Mouse (Mus musculus) erythroid progenitor cell, adult 5-6 weeks (primary cell): ENCODE data around the gene Abcd2. TPM values are rescaled to one million over a fixed set of nuclear protein-coding genes. Genes with fewer than 3 reads are reported as not detected.

Source experiments
- ATAC-seq: replicated peaks from 2 replicates; pipeline ENCODE4 v1.8.0; 2016; ENCODE audit warnings: moderate number of reproducible peaks, mild to moderate bottlenecking, moderate TSS enrichment, inconsistent platforms; ENCODE audit not compliant: poor library complexity, low FRiP score, severe bottlenecking
- total RNA-seq, 2 experiments: library from RNA; stranded (forward) in 1 of 2; stranded (reverse) in 1 of 2; fragments of 150-400 nt in 1 of 2; fragments of 186-747, 209-891 nt in 1 of 2; gene quantifications; 2 replicates each; pipeline versions ENCODE4 v1.2.3 to v1.2.4; 2015 to 2017; ENCODE audit warnings: low replicate concordance in 2 of 2

The Abcd2 gene
- total RNA-seq (2015; ENCODE audit: low replicate concordance) (5.4 and 5.8 TPM in 2 replicates), total RNA-seq (2017; ENCODE audit: low replicate concordance) (3.9 and 7.2 TPM in 2 replicates)

- ATAC-seq: peak; percentile 89
These were observed at the start of gene Abcd2 for GRCm38 (mm10) chr15:91191412-91192222. Gene Abcd2 (minus strand): TSS chr15:91191799.

- ATAC-seq: no peak
These were observed 49.2 kb upstream of the Abcd2 start for GRCm38 (mm10) chr15:91240683-91241335.

- ATAC-seq: no peak
These were observed 45.7 kb upstream of the Abcd2 start for GRCm38 (mm10) chr15:91237294-91237693.

- ATAC-seq: no peak
These were observed 14.9 kb upstream of the Abcd2 start for GRCm38 (mm10) chr15:91206518-91206917.

- no peak for ATAC-seq
These were observed 11.9 kb upstream of the Abcd2 start for GRCm38 (mm10) chr15:91203521-91203920.

- no peak for ATAC-seq
These were observed 10.9 kb upstream of the Abcd2 start for GRCm38 (mm10) chr15:91202486-91202885.

- no peak for ATAC-seq
These were observed 9.2 kb upstream of the Abcd2 start for GRCm38 (mm10) chr15:91200833-91201232.

- ATAC-seq: no peak
These were observed 7.8 kb upstream of the Abcd2 start, which contains the start of gene CN725425 for GRCm38 (mm10) chr15:91199256-91199905. Gene CN725425 (plus strand): TSS chr15:91199494.

GRCm38 (mm10) chr15:91192223-91192598 lies 612 bp upstream of the Abcd2 start:
- ATAC-seq: no peak

GRCm38 (mm10) chr15:91190519-91191207 lies 936 bp downstream of the Abcd2 start:
- no peak for ATAC-seq

- no peak for ATAC-seq
These were observed 1.6 kb downstream of the Abcd2 start for GRCm38 (mm10) chr15:91190026-91190425.

- ATAC-seq: no peak
These were observed 5.2 kb downstream of the Abcd2 start for GRCm38 (mm10) chr15:91186358-91186757.

- no peak for ATAC-seq
These were observed 11.5 kb downstream of the Abcd2 start for GRCm38 (mm10) chr15:91179911-91180622.

- ATAC-seq: no peak
These were observed 12.8 kb downstream of the Abcd2 start for GRCm38 (mm10) chr15:91178656-91179314.

GRCm38 (mm10) chr15:91172193-91172592 lies 19.4 kb downstream of the Abcd2 start:
- ATAC-seq: no peak

- no peak for ATAC-seq
These were observed 20.3 kb downstream of the Abcd2 start for GRCm38 (mm10) chr15:91171332-91171731.

GRCm38 (mm10) chr15:91170602-91171328 lies 20.8 kb downstream of the Abcd2 start:
- ATAC-seq: no peak

GRCm38 (mm10) chr15:91167850-91168562 lies 23.6 kb downstream of the Abcd2 start:
- ATAC-seq: no peak
